In the genomic region with DNA sequence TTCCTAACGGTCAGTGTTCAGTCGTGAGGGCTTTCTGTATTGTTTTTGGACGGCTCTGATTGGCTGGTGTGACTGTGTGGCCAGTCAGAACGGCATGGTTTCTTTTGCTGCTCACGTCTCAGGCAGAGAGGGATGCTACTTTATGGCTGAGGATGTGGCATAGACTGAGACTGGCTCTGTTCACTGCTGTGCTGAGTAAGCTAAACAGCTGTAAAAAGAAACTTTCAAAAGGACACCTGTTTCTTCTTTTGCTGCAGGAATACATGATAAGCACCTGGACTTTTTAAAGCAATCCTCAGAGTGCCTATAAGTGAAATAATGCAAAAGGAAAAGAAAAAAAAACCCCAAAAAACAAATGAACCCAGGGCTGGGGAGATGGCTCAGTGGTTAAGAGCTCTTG, we compare ENCODE assay signal across 26 mouse cellular contexts.
A peak's percentile ranks its signal among the peaks of the same experiment; 100 is the strongest.
DNase-seq lines count a peak whose midpoint lies in the region; TF ChIP-seq lines count a peak whose summit lies in the region.
"Had no signal": no experiment of that assay in that cellular context is flagged by ENCODE, and none has a peak within 500 bp of the region (broad histone marks: within the 10 kb centered on the region; RNA-seq: fewer than 3 reads in every experiment).

No protein-coding gene starts in this region.

- DNase-seq in layer of hippocampus, adult 2 months (ENCODE audit: low spot score in 2 of 2), result no peak
- DNase-seq in layer of hippocampus, adult 8-10 months (ENCODE audit: low spot score in 2 of 2), result no peak
- DNase-seq in thymus, postnatal 4 days, result peak; percentile 24
- DNase-seq in thymus, postnatal 36 days, result no peak
- DNase-seq in induced T-regulatory cell, adult 2 months (ENCODE audit: low read depth), result peak; percentile 64
- DNase-seq in ovary, postnatal 10 days (ENCODE audit: low spot score), result no peak
- DNase-seq in kidney, adult 9 months, result no peak
- DNase-seq: adrenal gland, adult 8-10 months; adrenal gland, postnatal 25 days; B cell, adult 2 months; cerebellum, adult 11-12 months; cerebellum, adult 8-10 months; cerebellum, postnatal 10 days; cerebellum, postnatal 36 days; embryo, embryonic 11 days; heart, adult 2 months; heart, postnatal 14 days; heart, postnatal 4 days had no signal

- no peak overlapping the region for H3K4me3 ChIP-seq in layer of hippocampus, adult 2 months
- H3K4me3 ChIP-seq: embryonic facial prominence, embryonic 10.5 days; embryonic facial prominence, embryonic 13.5 days; forebrain, embryonic 10.5 days; forebrain, embryonic 13.5 days; heart, adult 2 months; heart, embryonic 10.5 days; heart, embryonic 13.5 days had no signal

- TF ChIP-seq CTCF in layer of hippocampus, adult 2 months (conservative IDR thresholded peaks at IDR 0.05), result no peak

- peak overlapping the region; percentile 25; the same call in 1 of the 2 replicates for H3K27ac ChIP-seq in layer of hippocampus, adult 2 months
- H3K27ac ChIP-seq: embryonic facial prominence, embryonic 10.5 days; embryonic facial prominence, embryonic 13.5 days; forebrain, embryonic 10.5 days; forebrain, embryonic 13.5 days; heart, adult 2 months; heart, embryonic 10.5 days; heart, embryonic 13.5 days; hindbrain, embryonic 14.5 days; hindbrain, postnatal 0 days had no signal

Comparison
In these comparisons a context has a peak if more than half of its experiments do, and no peak if none do; other contexts are left out.
1. DNase-seq: peak in thymus, postnatal 4 days (single experiment) and induced T-regulatory cell, adult 2 months (single experiment); none in layer of hippocampus, adult 2 months (0 of 2), layer of hippocampus, adult 8-10 months (0 of 2), thymus, postnatal 36 days (0 of 2), ovary, postnatal 10 days (single experiment) and kidney, adult 9 months (single experiment).